Mouse (Mus musculus): Measurements from ENCODE around the gene Cpn1. TPM values are rescaled to one million over a fixed set of nuclear protein-coding genes. Genes with fewer than 3 reads are reported as not detected.
"Not testable (repeated sequence)": the region's sequence is repeated elsewhere in the genome, so short reads cannot be mapped to it uniquely, and the experiment has no call there.

The Cpn1 gene
- polyA plus RNA-seq, 1 experiment from 2014 or later = 0.24 TPM

GRCm38 (mm10) chr19:43957881-43958280, 28.5 kb downstream of the Cpn1 start:
- Histone ChIP-seq H3K4me3 (no peak overlapping the region), H3K9me3 (no peaks in the 10 kb centered on the region), H3K4me1 (no peaks in the 10 kb centered on the region), H3K36me3 (no peaks in the 10 kb centered on the region), H3K9ac (replicated peaks) (no peak overlapping the region), H3K27me3 (peaks cover 7% of the 10 kb centered on the region; the same call in 1 of the 2 replicates), H3K27ac (replicated peaks) (no peak overlapping the region), H3K4me2 (replicated peaks) (no peak overlapping the region)
- no peak for ATAC-seq (ENCODE audit: low FRiP score, low read depth)
- WGBS = 87% methylated on average over 4 of the region's 4 CpGs

- WGBS = 21% methylated on average over 4 of the region's 4 CpGs
- no peaks in the 10 kb centered on the region for H3K9me3 ChIP-seq
- no peaks in the 10 kb centered on the region for H3K4me1 ChIP-seq
- no peak for ATAC-seq (ENCODE audit: low FRiP score, low read depth)
- H3K4me2 ChIP-seq (replicated peaks) = no peak overlapping the region
- H3K9ac ChIP-seq (replicated peaks) = no peak overlapping the region
- H3K27ac ChIP-seq (replicated peaks) = no peak overlapping the region
- H3K4me3 ChIP-seq = no peak overlapping the region
- peaks cover 2% of the 10 kb centered on the region; the same call in 1 of the 2 replicates for H3K27me3 ChIP-seq
- no peaks in the 10 kb centered on the region for H3K36me3 ChIP-seq
Observed at GRCm38 (mm10) chr19:43957402-43957801, 29.0 kb downstream of the Cpn1 start.

GRCm38 (mm10) chr19:43955266-43955665, 31.1 kb downstream of the Cpn1 start:
- Histone ChIP-seq H3K9ac (replicated peaks) (no peak overlapping the region), H3K27ac (replicated peaks) (no peak overlapping the region)
- WGBS = 85% methylated on average over 5 of the region's 5 CpGs

GRCm38 (mm10) chr19:43954864-43955263, 31.5 kb downstream of the Cpn1 start:
- 86% methylated on average over 4 of the region's 4 CpGs for WGBS
- ATAC-seq (ENCODE audit: low FRiP score, low read depth) = no peak
- H3K27ac ChIP-seq (replicated peaks) = no peak overlapping the region

More at GRCm38 (mm10) chr19:43955266-43955665, 31.1 kb downstream of the Cpn1 start:
- Histone ChIP-seq H3K27me3 (no peaks in the 10 kb centered on the region), H3K36me3 (no peaks in the 10 kb centered on the region), H3K4me3 (no peak overlapping the region), H3K4me2 (replicated peaks) (no peak overlapping the region), H3K4me1 (no peaks in the 10 kb centered on the region), H3K9me3 (no peaks in the 10 kb centered on the region)
- no peak for ATAC-seq (ENCODE audit: low FRiP score, low read depth)

GRCm38 (mm10) chr19:43952936-43953335, 33.4 kb downstream of the Cpn1 start:
- not testable (repeated sequence) for H3K36me3 ChIP-seq; H3K4me3 ChIP-seq; H3K4me1 ChIP-seq; H3K4me2 ChIP-seq (replicated peaks); H3K27ac ChIP-seq (replicated peaks); H3K27me3 ChIP-seq; H3K9ac ChIP-seq (replicated peaks); ATAC-seq (ENCODE audit: low FRiP score, low read depth); H3K9me3 ChIP-seq
- 91% methylated on average over 8 of the region's 8 CpGs for WGBS

More at GRCm38 (mm10) chr19:43954864-43955263, 31.5 kb downstream of the Cpn1 start:
- H3K27me3 ChIP-seq = no peaks in the 10 kb centered on the region
- H3K36me3 ChIP-seq = no peaks in the 10 kb centered on the region
- H3K4me2 ChIP-seq (replicated peaks) = no peak overlapping the region
- no peaks in the 10 kb centered on the region for H3K4me1 ChIP-seq
- no peaks in the 10 kb centered on the region for H3K9me3 ChIP-seq
- no peak overlapping the region for H3K9ac ChIP-seq (replicated peaks)
- no peak overlapping the region for H3K4me3 ChIP-seq

- Histone ChIP-seq H3K9ac (replicated peaks) (no peak overlapping the region), H3K27me3 (no peaks in the 10 kb centered on the region), H3K36me3 (no peaks in the 10 kb centered on the region), H3K4me3 (no peak overlapping the region), H3K9me3 (no peaks in the 10 kb centered on the region), H3K4me1 (peaks cover 6% of the 10 kb centered on the region; the same call in 1 of the 2 replicates), H3K27ac (replicated peaks) (no peak overlapping the region), H3K4me2 (replicated peaks) (no peak overlapping the region)
- ATAC-seq (ENCODE audit: low FRiP score, low read depth) = no peak
- 4% methylated on average over 12 of the region's 12 CpGs for WGBS
Observed at GRCm38 (mm10) chr19:43949111-43949810, 37.1 kb downstream of the Cpn1 start.

GRCm38 (mm10) chr19:43944566-43944965, 41.8 kb downstream of the Cpn1 start:
- Histone ChIP-seq H3K9ac (replicated peaks) (no peak overlapping the region), H3K4me3 (no peak overlapping the region), H3K4me1 (peaks cover 6% of the 10 kb centered on the region; the same call in 1 of the 2 replicates), H3K9me3 (no peaks in the 10 kb centered on the region), H3K4me2 (replicated peaks) (no peak overlapping the region), H3K27ac (replicated peaks) (no peak overlapping the region), H3K36me3 (no peaks in the 10 kb centered on the region), H3K27me3 (no peaks in the 10 kb centered on the region)
- WGBS = 87% methylated on average over 8 of the region's 8 CpGs
- no peak for ATAC-seq (ENCODE audit: low FRiP score, low read depth)

- no peak overlapping the region for H3K9ac ChIP-seq (replicated peaks)
- no peak for ATAC-seq (ENCODE audit: low FRiP score, low read depth)
- H3K4me1 ChIP-seq = peaks cover 6% of the 10 kb centered on the region
- no peak overlapping the region for H3K4me2 ChIP-seq (replicated peaks)
- H3K36me3 ChIP-seq = no peaks in the 10 kb centered on the region
- no peak overlapping the region for H3K4me3 ChIP-seq
- no peak overlapping the region for H3K27ac ChIP-seq (replicated peaks)
- no peaks in the 10 kb centered on the region for H3K9me3 ChIP-seq
- 0 out of 2 replicates have a peak, but pooled peaks cover 8% of the 10 kb centered on the region for H3K27me3 ChIP-seq
- WGBS = 80% methylated on average over 16 of the region's 16 CpGs
Observed at GRCm38 (mm10) chr19:43943076-43943475, 43.3 kb downstream of the Cpn1 start.

- Histone ChIP-seq H3K4me2 (replicated peaks) (peak within 1 kb of the TSS; percentile 82), H3K27ac (replicated peaks) (no peak within 1 kb of the TSS), H3K9me3 (no peaks in the 10 kb centered on the region), H3K36me3 (no peaks in the 10 kb centered on the region), H3K9ac (replicated peaks) (peak within 1 kb of the TSS; percentile 81), H3K4me1 (peaks cover 6% of the 10 kb centered on the region), H3K27me3 (0 out of 2 replicates have a peak, but pooled peaks cover 8% of the 10 kb centered on the region), H3K4me3 (peak within 1 kb of the TSS; percentile 69)
- ATAC-seq (ENCODE audit: low FRiP score, low read depth) = peak; percentile 87
- WGBS = 4% methylated on average over 83 of the region's 94 CpGs
Observed at GRCm38 (mm10) chr19:43939769-43940689, 46.3 kb downstream of the Cpn1 start, which contains the start of gene Dnmbp. Dnmbp (minus strand) TSS chr19:43940191.

- 0 out of 2 replicates have a peak, but pooled peaks cover 8% of the 10 kb centered on the region for H3K27me3 ChIP-seq
- H3K4me1 ChIP-seq = peaks cover 6% of the 10 kb centered on the region
- H3K4me3 ChIP-seq = peak overlapping the region; percentile 69
- 35% methylated on average over 16 of the region's 16 CpGs for WGBS
- peak overlapping the region; percentile 82 for H3K4me2 ChIP-seq (replicated peaks)
- ATAC-seq (ENCODE audit: low FRiP score, low read depth) = no peak
- H3K9me3 ChIP-seq = no peaks in the 10 kb centered on the region
- no peak overlapping the region for H3K27ac ChIP-seq (replicated peaks)
- H3K9ac ChIP-seq (replicated peaks) = peak overlapping the region; percentile 81
- H3K36me3 ChIP-seq = no peaks in the 10 kb centered on the region
Observed at GRCm38 (mm10) chr19:43939171-43939768, 47.1 kb downstream of the Cpn1 start.

- 0 out of 2 replicates have a peak, but pooled peaks cover 8% of the 10 kb centered on the region for H3K27me3 ChIP-seq
- no peak overlapping the region for H3K27ac ChIP-seq (replicated peaks)
- WGBS = 51% methylated on average over 11 of the region's 11 CpGs
- H3K4me1 ChIP-seq = peaks cover 6% of the 10 kb centered on the region
- H3K4me2 ChIP-seq (replicated peaks) = no peak overlapping the region
- H3K4me3 ChIP-seq = no peak overlapping the region
- no peaks in the 10 kb centered on the region for H3K36me3 ChIP-seq
- ATAC-seq (ENCODE audit: low FRiP score, low read depth) = no peak
- no peaks in the 10 kb centered on the region for H3K9me3 ChIP-seq
- H3K9ac ChIP-seq (replicated peaks) = no peak overlapping the region
Observed at GRCm38 (mm10) chr19:43938355-43938754, 48.0 kb downstream of the Cpn1 start.

All from midbrain, embryonic 12.5 days (tissue).